Mouse (Mus musculus): ENCODE measurements around the gene Zc3hc1.

The Zc3hc1 gene

DNA sequence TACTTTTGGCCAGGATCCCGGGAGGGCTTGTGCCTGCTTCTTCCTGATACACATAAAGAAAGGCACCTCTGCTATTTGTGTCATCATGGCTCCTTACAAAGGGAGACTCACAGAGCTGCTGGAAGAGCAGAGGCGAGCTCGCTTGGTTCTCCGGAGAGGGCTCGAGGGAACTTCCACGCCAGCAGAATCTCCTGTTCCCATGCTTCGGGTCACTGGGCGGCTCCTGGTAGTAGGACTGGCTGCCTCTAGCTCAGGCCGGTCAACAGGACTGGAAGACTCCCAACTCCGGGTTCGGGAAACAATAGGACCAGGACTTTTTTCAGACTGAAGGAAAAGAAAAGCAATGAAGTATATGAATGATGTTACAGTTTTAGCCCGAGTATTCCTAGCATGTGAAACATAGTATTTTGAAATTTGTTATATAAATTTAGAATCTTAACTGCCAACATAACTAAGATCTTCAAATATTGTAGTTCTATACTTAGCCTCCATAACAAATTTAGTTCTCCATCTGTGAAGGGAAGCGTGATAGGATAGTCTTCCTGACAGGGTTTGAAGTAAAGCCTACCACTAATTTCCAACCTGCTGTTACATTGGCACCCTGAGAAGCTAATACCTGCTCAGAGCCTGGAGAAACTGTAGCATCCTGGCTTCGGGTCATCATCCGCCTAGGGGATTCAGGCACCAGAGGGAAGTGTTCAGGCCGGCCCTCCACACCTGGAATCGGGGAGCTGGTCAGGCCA is 18.0 kb downstream of the Zc3hc1 start:
- peak; percentile 22 for DNase-seq

DNA sequence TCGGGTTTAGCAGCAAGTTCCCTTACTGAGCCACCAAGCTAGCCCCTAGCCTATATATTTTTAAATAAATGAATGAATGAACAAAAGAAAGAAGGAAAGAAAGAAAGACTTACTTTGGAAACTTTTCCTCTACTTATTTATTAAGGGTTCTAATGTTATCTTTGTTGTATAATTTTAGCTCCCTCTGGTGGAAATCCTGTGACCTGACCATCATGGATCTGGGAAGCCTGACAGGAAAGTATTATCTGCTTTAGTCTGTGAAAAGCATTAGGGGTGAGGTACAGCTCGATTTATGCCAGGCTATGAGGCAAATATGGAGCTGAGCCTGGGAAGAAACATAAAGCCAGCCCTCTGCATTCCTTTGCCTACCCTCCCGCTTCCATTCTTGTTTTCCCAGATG is 21.5 kb downstream of the Zc3hc1 start:
- no peak for DNase-seq

DNA sequence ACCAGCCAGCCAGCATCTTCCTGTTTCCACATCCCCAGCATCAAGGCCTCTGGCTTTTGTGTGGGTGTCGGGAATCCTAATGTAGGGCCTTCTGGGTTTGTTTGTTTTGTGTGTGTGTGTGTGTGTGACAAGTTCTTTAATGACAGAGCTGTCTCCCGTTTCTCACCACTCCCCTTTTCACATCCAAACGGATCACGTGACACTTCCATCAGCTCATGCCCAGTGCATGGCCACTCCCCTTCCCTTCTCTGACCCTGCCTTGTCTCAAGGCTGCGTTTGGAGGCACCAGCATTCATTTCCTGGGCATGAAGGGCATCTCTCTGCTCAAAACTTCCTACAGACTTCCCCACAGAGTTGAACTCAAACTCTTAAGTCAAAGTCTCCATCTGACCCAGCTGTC is 27.0 kb downstream of the Zc3hc1 start:
- DNase-seq: no peak

DNA sequence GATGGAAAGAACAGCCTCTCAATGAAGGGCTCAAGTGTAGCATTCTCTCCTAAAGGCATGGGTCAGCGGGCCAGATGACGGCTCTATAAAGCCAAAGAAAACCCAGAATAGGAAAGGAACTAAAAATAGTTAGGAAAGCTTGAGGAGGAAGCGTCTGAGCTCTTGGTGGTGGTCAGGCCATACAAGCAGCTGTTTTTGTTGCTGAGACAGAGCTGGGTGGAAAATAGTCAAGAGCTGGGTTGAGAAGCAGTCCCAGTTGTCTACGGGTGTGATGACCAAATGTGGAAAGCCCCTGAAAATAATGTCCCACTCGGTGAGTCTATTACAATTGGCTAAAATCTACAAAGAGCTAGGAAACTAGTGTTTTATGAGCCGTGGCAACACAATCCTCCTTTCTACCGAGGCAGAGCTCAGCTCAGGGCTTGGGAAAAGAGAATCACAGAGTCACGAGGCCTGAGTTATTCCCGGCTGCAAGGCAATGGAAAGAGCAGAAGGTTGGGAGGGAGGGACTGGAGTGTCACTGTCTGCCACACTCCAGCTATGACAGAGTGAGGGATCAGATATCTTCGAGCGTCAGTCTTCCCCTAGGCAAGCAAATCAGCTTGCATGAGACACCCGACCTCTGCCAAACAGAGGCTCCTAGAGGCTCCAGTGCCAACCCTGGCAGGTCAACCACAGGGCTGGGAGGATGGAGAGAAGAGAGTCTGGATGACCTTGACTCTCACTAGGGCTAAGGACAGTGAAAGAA is 30.9 kb downstream of the Zc3hc1 start:
- no peak for DNase-seq

DNA sequence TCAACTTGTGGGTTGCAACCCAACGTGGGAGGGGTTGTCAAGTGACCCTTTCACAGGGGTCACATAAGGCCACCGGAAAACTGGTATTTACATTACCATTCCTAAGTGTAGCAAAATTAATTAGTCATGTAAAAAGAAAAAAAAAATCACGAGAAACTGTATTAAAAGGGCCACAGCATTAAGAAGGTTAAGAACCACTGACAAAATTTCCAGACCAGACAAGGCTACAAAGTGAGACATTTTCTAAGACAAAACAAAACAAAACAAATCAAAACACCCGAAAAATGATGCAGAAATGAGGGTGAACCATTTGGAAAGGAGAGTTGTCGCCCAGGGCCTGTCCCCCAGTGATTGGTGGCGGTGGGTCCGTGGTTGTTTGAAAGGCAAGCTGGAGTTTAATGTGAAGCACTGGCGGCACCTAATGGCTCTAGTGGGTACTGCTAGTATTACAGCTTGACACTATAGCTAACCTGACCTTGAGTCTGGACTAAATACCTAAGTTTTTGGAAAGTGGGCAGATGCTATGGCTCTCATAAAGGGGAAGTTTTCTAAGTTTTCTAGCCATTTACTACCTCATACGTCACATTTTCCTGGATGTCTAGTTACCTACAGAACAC is 33.2 kb downstream of the Zc3hc1 start:
- DNase-seq: peak; percentile 54

DNA sequence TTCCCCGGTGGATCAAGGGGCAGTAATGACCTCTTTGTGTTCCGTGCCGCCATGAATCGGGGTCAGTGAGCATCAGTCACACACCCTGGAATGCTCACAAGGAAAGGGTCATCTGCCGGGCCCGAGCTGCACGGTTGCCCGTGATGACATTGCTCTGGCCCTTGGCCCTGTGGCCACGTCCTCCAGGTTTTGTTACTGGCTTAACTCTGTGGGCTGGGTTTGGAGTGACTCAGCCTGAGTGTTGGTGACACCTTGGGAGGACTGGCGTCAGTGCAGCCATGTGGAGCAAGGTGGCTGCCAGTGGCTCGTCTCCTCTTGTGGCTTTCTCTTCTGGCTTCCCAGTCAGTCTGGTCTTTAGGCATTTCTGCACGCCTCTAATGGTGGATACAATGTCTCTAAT is 34.1 kb downstream of the Zc3hc1 start:
- DNase-seq: no peak

DNA sequence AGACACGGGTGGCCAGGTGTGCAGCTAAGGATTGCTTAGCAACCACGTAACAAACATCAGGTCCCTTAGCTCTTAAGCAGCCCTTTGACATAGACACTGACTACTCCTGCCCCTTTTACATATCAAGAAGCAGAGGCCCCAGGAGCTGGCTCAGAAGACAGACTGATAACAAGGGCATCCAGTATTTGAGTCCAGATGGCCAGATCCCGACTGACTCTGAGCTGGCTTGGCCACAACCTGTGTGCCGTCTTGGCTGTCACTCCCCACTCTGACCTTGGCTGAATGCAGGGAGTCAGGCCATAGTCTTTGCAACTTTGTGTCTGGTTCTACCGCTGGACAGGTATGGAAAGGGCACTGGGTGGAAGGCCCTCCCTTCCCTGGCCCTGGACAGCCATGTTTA is 34.7 kb downstream of the Zc3hc1 start:
- DNase-seq: no peak

DNA sequence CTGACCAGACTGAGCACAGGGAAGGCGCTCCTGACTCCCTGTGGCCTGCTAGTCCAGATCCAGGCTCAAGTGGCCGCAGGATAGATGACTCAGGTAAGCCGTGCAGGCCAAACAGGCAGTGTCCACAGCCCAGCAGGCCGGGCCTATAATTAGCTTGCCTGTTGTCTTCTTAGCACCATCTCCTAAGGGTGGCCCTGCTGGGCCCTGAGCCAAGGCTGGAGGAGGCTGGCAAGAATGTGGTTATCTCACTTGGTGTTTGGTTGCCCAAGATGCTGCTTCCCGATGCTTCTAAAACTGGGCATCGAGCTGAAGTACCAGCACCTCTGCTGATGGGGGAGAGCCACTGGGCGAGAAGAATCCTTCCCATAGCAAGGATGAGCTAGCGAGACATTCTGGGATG is 35.1 kb downstream of the Zc3hc1 start:
- DNase-seq: no peak

DNA sequence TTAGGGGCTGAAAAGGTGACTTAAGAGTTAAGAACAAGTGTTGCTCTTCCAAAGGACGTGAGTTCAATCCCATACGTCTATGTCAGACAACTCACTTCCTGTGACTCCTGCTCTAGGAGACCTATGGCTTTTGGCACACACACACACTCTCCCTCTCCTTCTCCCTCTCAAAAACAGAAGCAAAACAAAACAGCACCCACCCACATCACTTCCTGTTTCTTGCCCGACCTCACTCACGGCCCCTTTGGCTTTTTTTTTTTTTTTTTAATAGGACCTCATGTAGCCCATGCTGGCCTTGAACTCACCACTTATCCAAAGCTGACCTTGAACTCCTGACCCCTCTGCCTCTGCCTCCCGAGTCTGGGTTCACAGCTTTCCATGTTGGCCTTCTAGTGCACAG is 36.1 kb downstream of the Zc3hc1 start:
- no peak for DNase-seq

DNA sequence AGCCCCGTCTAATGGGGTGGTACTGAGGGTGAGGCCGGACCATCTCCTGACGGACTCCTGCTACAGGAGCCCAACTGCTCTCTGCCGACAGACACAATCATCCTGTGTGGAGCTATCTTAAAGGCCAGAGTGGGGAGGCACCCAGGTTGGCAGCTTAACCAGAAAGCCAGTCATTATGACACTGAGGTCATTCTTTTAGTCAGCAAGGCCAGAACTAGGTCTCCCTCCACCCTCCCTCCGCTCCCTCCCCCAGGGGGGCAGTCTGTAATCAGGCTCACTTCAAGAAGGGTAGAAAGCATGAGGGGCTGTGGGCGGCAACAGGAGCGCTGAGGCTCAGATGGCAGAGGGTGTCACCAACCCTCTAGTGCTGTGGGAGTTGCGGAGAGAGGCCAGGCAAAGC is 37.2 kb downstream of the Zc3hc1 start:
- DNase-seq: no peak

DNA sequence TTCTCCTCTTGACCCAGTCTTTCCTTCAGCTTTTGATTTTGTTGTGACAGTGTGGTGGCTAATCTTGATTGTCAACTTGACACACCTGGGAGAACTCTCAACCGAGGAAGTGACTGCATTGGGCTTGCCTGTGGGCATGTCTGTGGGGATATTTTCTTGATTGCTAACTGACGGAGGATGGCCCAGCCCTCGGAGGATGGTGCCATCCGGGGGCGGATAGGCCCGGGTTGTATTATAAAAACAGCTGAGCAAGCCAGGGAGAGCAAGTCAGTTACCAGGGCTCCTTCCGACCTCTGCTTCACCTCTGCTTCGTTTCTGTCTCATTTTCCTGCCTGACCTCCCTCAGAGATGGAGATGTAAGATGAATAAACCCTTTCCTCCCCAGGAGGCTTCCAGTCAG is 38.1 kb downstream of the Zc3hc1 start:
- DNase-seq: no peak

DNA sequence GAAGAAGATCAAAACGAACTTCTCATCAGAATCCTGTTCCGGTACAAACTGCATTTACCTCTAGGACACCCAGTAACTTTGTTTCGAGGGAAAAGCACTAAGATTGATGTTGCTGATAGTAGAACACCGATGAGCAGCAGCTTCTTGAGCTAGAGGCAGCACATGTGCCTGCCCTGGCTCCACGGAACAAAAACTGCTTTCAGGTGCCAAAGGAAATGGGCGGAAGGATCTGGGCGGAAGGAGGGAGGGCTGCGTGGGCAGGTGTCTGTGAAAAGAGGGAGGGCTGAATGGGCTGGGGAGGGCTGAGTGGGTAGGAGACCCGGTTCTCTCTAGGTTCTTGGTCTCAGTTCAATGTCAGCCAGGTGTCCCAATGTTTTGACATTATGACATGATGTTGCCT is 39.5 kb downstream of the Zc3hc1 start:
- DNase-seq: no peak

DNA sequence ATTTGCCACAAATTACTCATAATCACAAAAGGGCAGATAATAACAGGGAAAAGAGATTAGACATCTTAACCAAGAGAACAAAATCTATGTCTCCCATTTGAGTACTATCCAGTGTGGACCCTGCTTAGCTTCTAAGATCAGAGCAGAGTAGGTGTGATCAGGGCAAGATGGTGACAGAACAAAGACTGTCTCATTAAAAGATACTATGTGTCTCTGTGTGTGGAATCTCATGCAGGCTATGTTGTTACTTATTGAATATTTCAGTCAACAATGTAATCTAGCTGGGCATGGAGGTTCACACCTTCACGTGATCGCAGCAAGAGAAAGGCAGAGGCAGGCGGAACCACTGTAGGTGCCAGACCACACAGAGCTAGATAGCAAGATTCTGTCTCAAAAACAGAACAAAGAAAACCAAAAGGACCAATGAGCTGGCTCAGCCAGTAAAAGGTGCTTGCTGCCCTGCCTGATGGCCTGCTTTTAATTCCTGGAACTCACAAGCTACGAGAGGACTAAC is 43.5 kb downstream of the Zc3hc1 start:
- DNase-seq: no peak

DNA sequence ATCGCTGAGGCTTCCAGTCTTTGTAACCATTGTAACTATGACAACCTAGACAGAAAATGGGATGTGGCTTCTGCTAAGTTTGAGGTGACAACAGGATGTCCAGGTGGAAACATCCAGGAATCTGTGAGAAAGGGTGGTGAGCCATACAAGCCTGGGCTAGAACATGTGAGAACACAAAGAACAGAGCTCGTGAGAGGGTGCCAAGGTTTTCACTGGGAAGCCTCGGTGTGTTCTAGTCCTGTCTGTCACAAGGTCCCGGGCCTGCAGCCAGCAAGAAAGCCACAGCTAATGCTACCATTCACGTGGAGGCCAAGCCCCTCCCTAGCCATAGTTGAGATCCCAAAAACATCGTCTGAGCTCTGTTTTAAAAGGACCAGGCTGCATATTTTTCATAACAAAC is 44.1 kb downstream of the Zc3hc1 start:
- DNase-seq: no peak

DNA sequence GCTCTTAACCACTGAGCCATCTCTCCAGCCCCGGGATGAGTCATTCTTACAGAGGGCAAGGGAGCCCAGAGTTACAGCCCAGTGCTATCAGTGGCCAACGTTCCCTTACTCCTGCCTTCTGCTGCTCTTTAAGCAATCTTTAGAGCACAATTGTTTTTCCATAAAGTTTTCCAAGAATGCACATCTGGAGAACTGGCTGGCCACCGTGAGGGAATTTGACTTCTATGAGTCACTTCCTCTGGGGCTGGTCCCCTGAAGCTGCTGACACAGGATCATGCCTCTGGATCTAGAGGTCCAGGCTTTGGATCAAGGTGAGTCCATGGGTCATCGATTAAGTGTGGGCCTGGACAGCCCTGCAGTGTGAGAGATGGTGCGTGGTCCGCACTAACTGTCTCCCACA is 46.8 kb downstream of the Zc3hc1 start:
- no peak for DNase-seq

DNA sequence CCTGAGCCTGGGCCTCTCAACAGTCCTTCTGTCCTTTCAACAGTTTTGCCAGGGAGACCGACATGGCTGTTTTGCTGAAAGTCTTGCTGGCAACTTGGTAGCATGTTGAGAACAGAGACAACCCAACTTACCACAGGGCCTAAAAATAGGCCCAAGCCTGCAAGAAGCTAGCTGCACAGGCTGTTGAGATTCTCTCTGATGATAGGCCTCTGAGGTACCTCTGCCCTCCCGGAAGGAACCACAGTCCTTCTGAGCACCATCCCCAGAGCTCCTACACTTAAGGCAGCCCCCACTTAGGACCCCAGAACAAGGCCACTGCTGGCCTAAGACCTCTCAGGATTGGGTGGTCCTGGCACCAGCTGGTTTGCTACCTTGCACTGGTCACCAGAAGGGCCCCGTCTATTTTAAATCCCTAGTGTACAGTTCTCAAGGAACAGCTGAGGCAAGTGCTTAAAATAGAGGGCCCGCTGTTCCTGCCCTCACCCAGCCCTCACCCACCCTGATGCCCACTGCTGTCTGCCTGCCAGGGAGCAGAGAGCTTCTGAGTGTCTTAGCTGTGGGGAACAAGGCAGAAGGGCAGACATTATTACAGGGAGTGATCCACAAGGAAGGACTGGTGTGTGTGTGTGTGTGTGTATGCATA is 50.5 kb downstream of the Zc3hc1 start:
- no peak for DNase-seq

DNA sequence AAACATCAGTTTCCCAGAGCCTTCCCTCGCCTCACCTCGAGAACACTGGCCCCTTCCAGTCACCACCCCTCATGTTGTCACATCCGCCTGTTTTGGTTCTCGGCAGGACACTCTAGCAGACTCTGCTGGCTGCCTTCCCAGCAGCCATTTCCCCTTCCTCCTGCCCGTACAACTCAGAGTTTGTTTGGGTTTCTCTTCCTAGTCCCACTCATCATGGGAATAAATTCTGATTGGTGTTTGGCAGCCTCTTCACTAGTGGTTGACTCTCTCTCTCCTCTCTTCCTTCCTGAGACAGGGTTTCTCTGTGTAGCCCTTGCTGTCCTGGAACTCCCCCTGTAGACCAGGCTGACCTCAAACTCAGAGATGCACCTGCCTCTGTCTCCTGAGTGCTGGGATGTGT is 53.9 kb downstream of the Zc3hc1 start:
- DNase-seq: peak; percentile 28

DNA sequence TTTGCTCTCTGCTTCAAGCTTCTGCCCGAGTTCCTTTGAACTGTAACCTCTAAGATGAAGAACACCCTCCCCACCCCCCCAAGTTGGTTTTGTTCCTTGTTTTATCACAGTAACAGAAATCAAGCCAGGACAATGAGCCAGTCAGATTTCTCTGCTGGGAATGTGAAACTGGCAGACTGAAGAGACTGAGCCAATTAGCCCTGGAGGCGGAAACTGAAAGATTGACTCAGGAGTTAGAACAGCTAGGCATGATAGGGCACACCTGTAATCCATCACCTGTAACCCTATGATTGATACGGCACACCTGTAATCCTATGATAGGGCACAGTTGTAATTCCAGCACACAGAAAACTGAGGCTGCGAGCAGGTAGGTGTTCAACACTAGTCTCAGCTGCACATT is 58.6 kb downstream of the Zc3hc1 start:
- DNase-seq: no peak

DNA sequence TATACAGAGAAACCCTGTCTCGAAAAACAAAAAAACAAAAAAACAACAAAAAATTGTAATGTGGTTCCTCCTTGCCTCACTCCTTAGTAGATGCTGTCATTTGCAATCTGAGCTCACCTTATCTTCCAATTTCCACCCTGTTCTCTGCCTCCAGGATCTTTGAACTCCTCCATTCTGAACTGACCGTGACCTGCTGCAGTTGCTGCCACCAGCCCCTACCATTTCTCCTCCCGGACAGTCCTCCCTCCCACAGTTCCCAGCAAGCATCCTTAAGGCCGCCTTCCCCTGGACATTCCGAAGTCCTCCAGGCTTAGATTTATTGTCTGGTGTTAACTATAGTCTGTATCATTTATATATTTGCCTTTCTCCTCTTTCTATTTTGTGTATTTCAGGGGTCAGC is 60.1 kb downstream of the Zc3hc1 start:
- DNase-seq: no peak

DNA sequence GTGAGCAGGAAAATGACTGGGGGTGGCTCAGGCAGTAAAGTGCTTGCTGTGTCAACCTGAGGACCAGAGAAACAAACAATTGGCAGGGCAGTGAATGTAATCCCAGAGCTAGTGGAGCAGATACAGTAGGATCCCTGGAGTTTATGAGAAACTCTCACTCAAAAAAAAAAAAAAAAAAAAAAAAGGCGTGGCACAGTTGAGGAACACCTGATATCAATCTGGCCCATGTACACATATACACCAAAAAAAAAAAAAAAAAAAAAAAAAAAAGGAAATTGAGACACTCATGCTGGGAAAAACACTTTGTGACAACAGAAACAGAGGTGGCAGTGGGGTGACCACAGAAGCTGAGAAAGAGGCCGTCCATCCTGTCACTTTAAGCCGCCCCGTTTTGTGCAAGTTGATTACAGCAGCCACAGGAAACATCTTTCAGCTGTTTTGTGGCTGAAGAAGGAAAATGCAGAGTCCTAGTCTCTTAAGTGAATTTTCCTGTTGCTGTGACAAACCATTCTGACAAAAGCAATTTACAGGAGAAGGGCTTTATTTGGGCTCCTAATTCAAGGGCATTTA is 64.8 kb downstream of the Zc3hc1 start:
- DNase-seq: no peak

DNA sequence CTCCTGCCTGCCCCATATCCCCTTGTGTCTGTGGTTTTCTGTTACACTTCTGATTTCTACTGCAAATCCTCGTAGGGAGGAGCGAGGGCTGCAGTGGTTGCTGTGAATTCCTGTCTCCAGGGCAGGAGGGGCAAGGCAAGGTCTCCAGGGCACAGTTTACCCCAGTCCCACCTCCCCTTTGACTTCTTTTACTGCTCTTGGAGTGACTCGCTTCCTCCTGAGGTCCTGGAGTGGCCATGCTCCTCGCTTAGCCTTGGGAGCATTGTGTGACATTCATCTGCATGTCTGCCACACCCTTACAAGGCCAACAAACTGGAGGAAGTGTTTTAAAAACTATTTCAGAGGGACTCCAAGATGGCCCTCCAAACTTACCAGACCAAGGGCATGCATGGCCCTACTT is 69.8 kb downstream of the Zc3hc1 start:
- no peak for DNase-seq

DNA sequence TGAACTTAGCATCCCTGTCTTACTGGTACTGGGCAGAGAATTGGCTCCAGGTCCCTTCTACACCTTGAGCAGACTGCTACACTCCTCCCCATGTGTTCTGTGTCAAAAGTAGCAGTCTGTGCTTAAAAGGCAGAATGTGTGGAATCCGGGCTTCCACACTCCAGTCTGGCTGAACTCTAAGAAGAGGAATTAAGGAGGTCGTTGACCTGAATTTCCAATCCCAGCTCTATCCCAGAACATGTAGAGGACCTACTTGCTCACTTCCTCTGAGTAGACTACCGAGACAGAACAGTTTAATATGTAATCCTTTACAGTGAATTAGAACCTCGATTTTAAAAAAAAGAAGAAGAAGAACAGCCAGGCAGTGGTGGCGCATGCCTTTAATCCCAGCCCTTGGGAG is 71.6 kb downstream of the Zc3hc1 start:
- DNase-seq: no peak

All from right cerebral cortex, postnatal 25 days (tissue).